Mouse (Mus musculus): Measurements from ENCODE around the gene Pltp.
A peak's percentile ranks its signal among the peaks of the same experiment; 100 is the strongest.

The Pltp gene

GRCm38 (mm10) chr2:164857101-164857821 lies at the start of gene Pltp:
TSS of gene Pltp (minus strand) at chr2:164857711.
- DNase-seq (ENCODE audit: low spot score) = peak; percentile 78

- DNase-seq (ENCODE audit: low spot score) = no peak
These were observed 48.6 kb upstream of the Pltp start for GRCm38 (mm10) chr2:164906071-164906470.

GRCm38 (mm10) chr2:164903496-164903895 lies 46.0 kb upstream of the Pltp start:
- DNase-seq (ENCODE audit: low spot score) = no peak

GRCm38 (mm10) chr2:164901380-164901779 lies 43.9 kb upstream of the Pltp start:
- no peak for DNase-seq (ENCODE audit: low spot score)

- DNase-seq (ENCODE audit: low spot score) = no peak
These were observed 42.4 kb upstream of the Pltp start for GRCm38 (mm10) chr2:164899723-164900459.

- DNase-seq (ENCODE audit: low spot score) = no peak
These were observed 41.5 kb upstream of the Pltp start for GRCm38 (mm10) chr2:164899034-164899433.

GRCm38 (mm10) chr2:164898008-164898407 lies 40.5 kb upstream of the Pltp start:
- DNase-seq (ENCODE audit: low spot score) = no peak

- no peak for DNase-seq (ENCODE audit: low spot score)
These were observed 38.4 kb upstream of the Pltp start for GRCm38 (mm10) chr2:164895885-164896284.

- DNase-seq (ENCODE audit: low spot score) = no peak
These were observed 37.1 kb upstream of the Pltp start for GRCm38 (mm10) chr2:164894644-164895043.

GRCm38 (mm10) chr2:164894048-164894447 lies 36.5 kb upstream of the Pltp start:
- DNase-seq (ENCODE audit: low spot score) = no peak

- DNase-seq (ENCODE audit: low spot score) = no peak
These were observed 35.2 kb upstream of the Pltp start for GRCm38 (mm10) chr2:164892696-164893216.

- no peak for DNase-seq (ENCODE audit: low spot score)
These were observed 34.6 kb upstream of the Pltp start for GRCm38 (mm10) chr2:164891908-164892695.

- no peak for DNase-seq (ENCODE audit: low spot score)
These were observed 33.7 kb upstream of the Pltp start for GRCm38 (mm10) chr2:164891056-164891834.

- no peak for DNase-seq (ENCODE audit: low spot score)
These were observed 33.0 kb upstream of the Pltp start for GRCm38 (mm10) chr2:164890411-164891049.

GRCm38 (mm10) chr2:164889960-164890359 lies 32.4 kb upstream of the Pltp start:
- no peak for DNase-seq (ENCODE audit: low spot score)

- DNase-seq (ENCODE audit: low spot score) = no peak
These were observed 31.5 kb upstream of the Pltp start for GRCm38 (mm10) chr2:164888996-164889395.

GRCm38 (mm10) chr2:164886617-164887016 lies 29.1 kb upstream of the Pltp start:
- DNase-seq (ENCODE audit: low spot score) = no peak

- peak; percentile 89 for DNase-seq (ENCODE audit: low spot score)
These were observed 28.3 kb upstream of the Pltp start for GRCm38 (mm10) chr2:164885788-164886187.

- no peak for DNase-seq (ENCODE audit: low spot score)
These were observed 25.1 kb upstream of the Pltp start for GRCm38 (mm10) chr2:164882619-164883018.

- DNase-seq (ENCODE audit: low spot score) = peak; percentile 97
These were observed 22.2 kb upstream of the Pltp start for GRCm38 (mm10) chr2:164879568-164880277.

- DNase-seq (ENCODE audit: low spot score) = peak; percentile 97
These were observed 21.7 kb upstream of the Pltp start, which contains the start of gene Pcif1 for GRCm38 (mm10) chr2:164879228-164879567. TSS of gene Pcif1 (plus strand) at chr2:164879304.

All from testis, postnatal 10 days (tissue).